Mouse (Mus musculus): ENCODE measurements around the gene Tom1l2. TPM values are rescaled to one million over a fixed set of nuclear protein-coding genes. Genes with fewer than 3 reads are reported as not detected.

Tom1l2 gene
- total RNA-seq, 1 experiment from 2014 or later = 95.4 TPM

GRCm38 (mm10) chr11:60305611-60306010, 47.1 kb downstream of the Tom1l2 start:
- DNase-seq = no peak

GRCm38 (mm10) chr11:60303497-60303896, 49.2 kb downstream of the Tom1l2 start:
- no peak for DNase-seq

DNA sequence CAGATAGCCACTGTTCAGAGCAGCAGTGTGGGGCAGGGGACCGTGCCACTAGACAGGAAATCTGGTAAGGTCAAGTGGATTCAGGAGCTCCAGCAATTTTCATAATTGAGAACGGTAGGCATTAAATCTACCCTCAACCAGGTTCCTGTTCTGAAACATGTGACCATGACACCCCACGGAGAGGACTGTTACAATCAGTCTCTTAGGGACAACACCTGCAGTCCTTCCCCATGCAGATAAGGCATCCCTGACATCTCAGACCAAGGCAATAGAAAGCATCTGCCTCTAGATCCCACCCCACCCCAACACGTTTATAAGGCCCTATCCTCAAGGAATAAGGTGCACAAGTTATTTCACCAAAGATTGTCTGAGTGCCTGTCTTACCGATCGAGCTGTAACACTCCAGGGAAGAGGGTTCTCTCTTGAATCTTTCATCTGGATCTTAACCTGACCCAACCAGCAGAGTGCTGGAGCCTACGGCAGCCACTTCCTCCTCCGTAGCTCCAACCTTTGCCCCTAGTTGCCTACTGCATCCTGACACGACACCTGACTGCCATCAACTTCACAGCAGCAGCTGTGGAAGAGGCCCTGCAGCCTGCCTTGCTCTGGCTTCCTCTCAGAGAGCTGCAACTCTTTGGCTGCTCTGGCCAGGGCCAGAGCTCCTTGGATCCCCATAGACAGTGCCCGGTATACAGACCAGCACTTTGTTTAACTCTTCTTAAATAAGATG, 50.2 kb downstream of the Tom1l2 start:
- DNase-seq = no peak

DNA sequence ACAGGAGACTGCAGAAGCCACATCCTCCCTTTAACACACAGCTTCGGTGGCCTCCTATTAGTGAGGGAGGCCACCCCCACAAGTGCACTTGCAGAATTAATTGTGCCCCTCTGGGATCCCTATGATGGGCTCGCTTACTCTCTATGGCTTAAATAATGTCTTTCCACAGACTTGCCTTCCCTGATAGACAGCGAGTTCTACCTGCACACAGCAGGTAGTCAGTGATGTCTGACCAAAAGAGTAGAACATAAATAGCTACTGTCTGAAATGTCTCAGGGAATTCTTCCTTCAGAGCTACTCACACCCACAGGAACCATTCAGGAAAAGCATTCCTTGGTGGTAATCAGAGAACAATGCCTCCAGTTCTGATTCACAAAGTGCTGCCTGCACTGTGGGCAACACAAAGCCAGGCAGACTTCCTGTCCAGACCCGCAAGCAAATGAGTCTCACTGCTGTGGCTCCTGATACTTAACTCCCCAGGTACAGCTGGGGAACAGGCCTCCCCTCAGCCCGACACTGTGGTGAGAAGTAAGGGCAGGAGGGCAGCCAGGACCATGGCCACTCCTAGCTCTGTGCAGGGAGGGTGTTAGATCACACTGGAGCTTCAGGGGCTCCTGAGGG, 51.0 kb downstream of the Tom1l2 start:
- DNase-seq = no peak

DNA sequence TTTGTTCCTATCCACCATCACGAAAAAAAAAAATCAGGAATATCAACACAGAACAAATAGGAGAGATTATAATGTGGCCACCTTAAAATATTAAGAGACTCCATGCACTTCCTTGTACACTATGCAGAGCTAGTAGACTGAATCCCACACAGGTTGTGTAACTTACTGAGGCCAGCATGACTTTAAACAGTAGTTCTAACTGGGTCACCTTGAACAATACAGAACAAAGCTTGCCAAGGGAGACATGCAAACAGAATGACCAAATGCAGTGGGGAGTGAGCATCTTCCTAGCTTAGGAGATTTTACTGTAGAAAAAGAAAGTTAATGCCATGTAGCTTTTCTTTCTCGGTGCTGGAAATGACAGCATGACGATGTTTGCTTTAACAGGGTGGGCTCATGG, 52.4 kb downstream of the Tom1l2 start:
- DNase-seq = no peak

DNA sequence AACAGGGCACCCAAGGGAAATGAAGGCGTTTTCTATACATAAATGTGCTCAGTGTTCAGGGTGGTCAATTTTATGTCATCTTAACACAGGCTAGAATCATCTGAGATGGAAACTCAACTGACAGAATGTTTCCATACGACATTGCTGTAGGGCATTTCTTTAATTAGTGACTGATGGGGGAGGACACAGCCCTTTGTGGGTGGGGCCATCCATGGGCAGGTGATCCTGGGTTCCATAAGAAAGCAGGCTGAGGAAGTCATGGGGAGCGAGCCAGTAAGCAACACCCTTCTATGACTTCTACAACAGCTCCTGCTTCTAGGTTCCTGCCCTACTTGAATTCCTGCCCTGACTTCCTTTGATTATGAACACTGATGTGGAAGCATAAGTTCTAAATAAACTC, 54.9 kb downstream of the Tom1l2 start:
- DNase-seq = no peak

- no peak for DNase-seq
These were observed 57.9 kb downstream of the Tom1l2 start for GRCm38 (mm10) chr11:60294630-60295313.

DNA sequence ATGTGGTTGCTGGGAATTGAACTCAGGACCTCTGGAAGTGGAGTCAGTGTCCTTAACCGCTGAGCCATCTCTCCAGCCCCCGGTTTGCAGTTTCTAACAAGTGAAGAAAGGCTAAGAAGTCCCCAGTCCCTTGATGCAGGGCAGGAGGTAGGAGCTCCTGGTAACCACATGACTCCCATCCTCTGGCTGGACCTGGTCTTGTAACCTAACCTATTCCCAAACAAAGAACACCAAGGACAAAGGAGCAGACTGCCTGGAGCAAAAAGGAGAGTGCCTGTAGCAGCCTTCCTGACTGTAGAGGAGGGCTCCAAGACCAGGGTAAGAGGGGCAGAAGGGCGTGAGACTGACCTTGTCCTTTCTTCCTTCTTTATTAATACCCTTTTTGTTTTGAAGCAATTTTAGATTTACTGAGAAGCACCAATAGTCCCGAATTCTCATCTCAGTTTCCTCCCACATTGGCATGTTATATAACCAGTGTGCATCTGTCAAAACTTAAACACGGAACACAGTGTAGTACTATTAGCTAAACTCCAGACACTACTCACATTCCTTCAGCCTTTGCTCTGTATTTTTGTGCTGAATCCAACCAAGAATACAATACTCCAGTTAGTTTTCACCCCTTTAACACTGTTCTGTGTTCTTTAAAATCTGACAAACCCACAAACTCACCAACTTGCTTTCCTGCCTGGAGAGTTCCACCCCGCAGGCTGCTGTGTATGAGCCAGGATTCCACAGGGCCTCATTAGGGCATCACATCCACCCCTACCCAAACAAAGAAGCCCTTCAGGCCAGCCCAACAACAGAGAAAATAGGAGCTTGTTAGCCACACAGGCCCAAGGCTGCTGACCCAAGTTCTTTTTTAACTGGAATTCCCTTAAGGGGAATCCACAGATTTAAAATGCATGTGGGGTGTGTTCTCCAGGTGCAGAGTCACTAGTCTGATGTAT, 58.7 kb downstream of the Tom1l2 start:
- no peak for DNase-seq

- peak; percentile 44 for DNase-seq
These were observed 60.0 kb downstream of the Tom1l2 start for GRCm38 (mm10) chr11:60292718-60293117.

DNA sequence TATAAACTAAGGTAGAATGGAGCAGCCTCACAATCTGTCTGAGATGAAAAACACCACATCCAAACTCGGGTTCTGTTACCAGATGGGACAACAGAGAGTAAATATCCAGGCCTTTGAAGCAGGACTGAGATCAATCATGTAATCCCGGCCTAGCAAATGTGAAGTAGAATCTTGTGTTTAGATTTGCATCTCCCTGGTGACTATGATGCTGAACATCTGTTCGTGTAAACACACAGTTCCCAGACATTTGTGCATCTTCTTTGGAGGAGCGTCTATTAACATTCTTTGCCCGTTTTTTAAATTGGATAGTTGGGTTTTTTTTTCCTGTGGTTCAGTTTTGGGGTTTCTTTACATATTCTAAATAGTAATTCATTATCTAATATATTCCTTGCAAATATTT, 63.7 kb downstream of the Tom1l2 start:
- DNase-seq = no peak

GRCm38 (mm10) chr11:60286311-60286710, 66.4 kb downstream of the Tom1l2 start:
- DNase-seq = no peak

- no peak for DNase-seq
These were observed 72.0 kb downstream of the Tom1l2 start for GRCm38 (mm10) chr11:60280429-60281414.

DNA sequence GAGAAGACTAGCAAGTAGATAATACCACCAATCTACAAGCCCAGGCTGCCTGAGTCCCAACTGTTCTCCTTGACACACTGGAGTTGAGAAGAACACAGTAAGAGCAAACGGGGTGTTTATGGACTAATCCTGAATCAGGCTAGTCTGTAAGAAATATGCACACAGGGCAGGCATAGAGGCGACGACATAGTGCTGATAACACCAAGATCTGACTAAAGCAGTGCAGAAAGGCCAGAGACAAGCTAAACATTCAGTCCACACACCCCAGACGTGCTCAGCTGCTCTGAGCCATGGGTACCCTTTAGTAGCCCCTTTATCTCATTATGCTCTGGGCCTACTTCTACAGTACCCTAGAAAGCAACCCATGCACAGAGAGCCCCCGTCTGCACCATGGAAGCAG, 73.2 kb downstream of the Tom1l2 start:
- DNase-seq = no peak

GRCm38 (mm10) chr11:60277771-60278170, 74.9 kb downstream of the Tom1l2 start:
- DNase-seq = no peak

- DNase-seq = no peak
These were observed 75.5 kb downstream of the Tom1l2 start for GRCm38 (mm10) chr11:60277164-60277740.

GRCm38 (mm10) chr11:60276408-60277093, 76.2 kb downstream of the Tom1l2 start:
- no peak for DNase-seq

- peak; percentile 56 for DNase-seq
These were observed 79.4 kb downstream of the Tom1l2 start for GRCm38 (mm10) chr11:60273273-60273805.

DNA sequence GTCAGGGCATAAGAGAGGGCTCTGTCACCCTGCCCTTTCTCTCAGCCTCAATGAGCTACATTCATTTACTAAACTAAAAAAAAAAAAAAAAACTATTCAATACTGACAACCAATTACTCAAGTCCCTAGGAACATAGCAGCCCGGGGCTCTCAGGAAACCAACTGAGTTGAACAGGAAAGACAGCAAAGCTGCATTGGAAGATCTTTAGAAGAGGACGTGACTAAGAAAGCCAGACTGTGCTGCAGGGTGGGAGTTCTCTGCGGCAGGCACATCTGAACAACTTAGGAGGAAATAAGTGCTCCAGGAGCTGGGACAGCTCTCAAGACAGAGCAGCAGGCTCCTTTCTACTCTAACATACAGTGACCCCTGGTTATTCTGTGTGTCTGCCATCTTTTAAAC, 84.1 kb downstream of the Tom1l2 start:
- no peak for DNase-seq

DNA sequence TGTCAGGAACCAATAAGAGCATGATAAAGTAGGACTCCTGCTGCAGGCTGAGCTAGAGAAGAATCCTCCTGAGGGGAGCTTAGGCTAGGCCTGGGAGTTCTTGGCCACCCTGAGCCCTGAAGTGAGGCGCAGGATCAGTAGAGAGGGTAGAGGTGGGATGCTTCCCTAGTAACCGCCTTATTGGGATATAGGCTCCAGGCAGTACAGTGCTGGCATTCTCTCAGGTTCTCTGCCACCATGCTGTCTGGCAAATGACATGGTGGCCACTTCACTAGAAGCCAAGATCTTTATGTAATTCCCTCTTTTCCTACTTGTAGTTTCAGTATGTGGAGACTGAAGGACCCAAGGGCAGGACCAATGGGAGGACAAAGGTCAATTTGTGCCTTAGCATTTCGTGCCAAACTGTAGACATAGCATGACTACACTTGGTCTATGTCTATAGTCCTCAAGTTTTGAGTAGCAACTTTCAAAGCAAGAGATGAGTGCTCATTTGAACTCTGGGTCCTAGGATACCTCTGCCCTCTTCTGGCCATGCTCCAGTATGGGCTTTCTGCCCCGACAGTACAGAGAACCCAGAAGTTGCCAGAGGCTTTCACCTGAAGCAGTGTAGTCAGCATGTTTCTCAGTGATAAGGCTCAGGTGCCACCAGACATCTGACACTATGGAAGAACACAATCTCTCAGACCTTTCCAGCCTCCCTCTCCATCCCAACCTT, 87.3 kb downstream of the Tom1l2 start:
- DNase-seq = no peak
